Mouse (Mus musculus) ES-Bruce4 (cell line): Measurements from ENCODE around the gene Hyal2. TPM values are rescaled to one million over a fixed set of nuclear protein-coding genes. Genes with fewer than 3 reads are reported as not detected.

ENCODE experiments used
- H3K27ac ChIP-seq: 2 replicates; pipeline ENCODE4 v1.5.1; 2012; ENCODE audit warnings: low read length, inconsistent platforms; ENCODE audit not compliant: insufficient read depth
- H3K27me3 ChIP-seq: 2 replicates; pipeline ENCODE4 v1.6.1; 2012; ENCODE audit warnings: mild to moderate bottlenecking, low read length, inconsistent platforms; ENCODE audit not compliant: control insufficient read depth, poor library complexity, insufficient read depth, severe bottlenecking
- H3K36me3 ChIP-seq: 2 replicates; pipeline ENCODE4 v1.6.1; 2012; ENCODE audit warnings: inconsistent platforms, mild to moderate bottlenecking, low read length, moderate library complexity; ENCODE audit not compliant: control insufficient read depth, poor library complexity, insufficient read depth, severe bottlenecking
- H3K4me1 ChIP-seq: one replicate; pipeline ENCODE4 v1.8.1; 2011; ENCODE audit warnings: low read length; ENCODE audit not compliant: control insufficient read depth, insufficient read depth
- H3K4me3 ChIP-seq: 2 replicates; pipeline ENCODE4 v1.5.1; 2011; ENCODE audit warnings: low read depth, mild to moderate bottlenecking, low read length
- H3K9ac ChIP-seq: 2 replicates; pipeline ENCODE4 v1.6.1; 2012; ENCODE audit warnings: low read depth, mild to moderate bottlenecking, inconsistent platforms; ENCODE audit not compliant: poor library complexity, severe bottlenecking
- H3K9me3 ChIP-seq: replicated peaks from 2 replicates; pipeline ENCODE4 v1.6.1; 2012; ENCODE audit warnings: mild to moderate bottlenecking, low read length, inconsistent platforms; ENCODE audit not compliant: control insufficient read depth, poor library complexity, insufficient read depth, severe bottlenecking
- CTCF ChIP-seq: IDR thresholded peaks from one replicate; pipeline ENCODE4 v1.8.1; 2011; ENCODE audit warnings: low read depth, low read length
- EP300 ChIP-seq: IDR thresholded peaks from 2 replicates; pipeline ENCODE4 v1.6.1; 2011; ENCODE audit warnings: low read depth, low read length; ENCODE audit not compliant: insufficient read depth
- POLR2A ChIP-seq: IDR thresholded peaks from one replicate; pipeline ENCODE4 v1.8.1; 2011; ENCODE audit warnings: low read length; ENCODE audit not compliant: insufficient read depth
- polyA plus RNA-seq: library from polyadenylated mRNA; stranded (reverse); fragments of >200 nt; gene quantifications from 2 replicates; pipeline ENCODE4 v1.2.4, GENCODE M21; 2011; ENCODE audit warnings: low read depth; ENCODE audit not compliant: missing spikeins, insufficient read depth, insufficient read length

The Hyal2 gene
- polyA plus RNA-seq, 1 experiment: 38.7 TPM

DNA sequence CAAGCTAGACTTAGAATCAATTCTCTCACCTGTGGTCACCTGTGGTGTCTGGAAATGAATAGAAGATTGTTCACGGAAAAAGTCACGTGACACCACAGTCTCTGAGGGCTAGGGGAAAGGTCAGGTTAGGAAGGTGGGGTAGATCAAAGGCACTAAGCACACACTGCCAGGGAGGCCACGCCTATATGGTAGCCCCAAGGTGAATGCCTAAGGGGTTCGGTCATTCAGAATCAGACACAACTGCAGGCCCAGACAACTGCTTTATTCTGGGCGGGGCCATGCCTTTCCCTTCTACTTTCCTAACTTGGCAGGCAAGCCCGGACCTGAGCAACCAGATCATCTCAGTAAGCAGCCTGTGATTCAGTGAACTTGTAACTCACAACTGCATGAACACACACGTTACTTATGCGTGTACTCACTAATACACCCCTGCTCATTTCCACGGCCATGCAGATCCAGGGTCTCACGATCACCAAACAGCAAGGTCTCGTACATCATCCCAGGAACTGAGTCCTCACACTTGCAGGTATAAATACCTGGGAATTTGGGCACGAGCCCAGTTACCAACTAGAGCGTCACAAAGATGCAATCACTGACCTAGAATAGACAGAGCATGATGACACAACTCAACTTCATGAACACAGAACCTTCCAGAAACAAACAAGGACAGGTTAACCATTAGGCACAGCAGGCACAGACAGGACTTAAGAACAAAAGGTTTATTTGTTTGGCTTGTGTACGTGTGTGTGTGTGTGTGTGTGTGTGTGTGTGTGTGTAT lies 8.0 kb downstream of the Hyal2 start:
- H3K36me3 ChIP-seq: peaks cover 12% of the 10 kb centered on the region
- H3K9ac ChIP-seq: peak overlapping the region; percentile 3
- TF ChIP-seq POLR2A: no peak
- peak; percentile 96 for TF ChIP-seq EP300
- TF ChIP-seq CTCF: no peak
- H3K4me1 ChIP-seq: peaks cover 2% of the 10 kb centered on the region
- no peak overlapping the region for H3K4me3 ChIP-seq
- no peaks in the 10 kb centered on the region for H3K9me3 ChIP-seq
- H3K27ac ChIP-seq: peak overlapping the region; percentile 89
- H3K27me3 ChIP-seq: no peaks in the 10 kb centered on the region

DNA sequence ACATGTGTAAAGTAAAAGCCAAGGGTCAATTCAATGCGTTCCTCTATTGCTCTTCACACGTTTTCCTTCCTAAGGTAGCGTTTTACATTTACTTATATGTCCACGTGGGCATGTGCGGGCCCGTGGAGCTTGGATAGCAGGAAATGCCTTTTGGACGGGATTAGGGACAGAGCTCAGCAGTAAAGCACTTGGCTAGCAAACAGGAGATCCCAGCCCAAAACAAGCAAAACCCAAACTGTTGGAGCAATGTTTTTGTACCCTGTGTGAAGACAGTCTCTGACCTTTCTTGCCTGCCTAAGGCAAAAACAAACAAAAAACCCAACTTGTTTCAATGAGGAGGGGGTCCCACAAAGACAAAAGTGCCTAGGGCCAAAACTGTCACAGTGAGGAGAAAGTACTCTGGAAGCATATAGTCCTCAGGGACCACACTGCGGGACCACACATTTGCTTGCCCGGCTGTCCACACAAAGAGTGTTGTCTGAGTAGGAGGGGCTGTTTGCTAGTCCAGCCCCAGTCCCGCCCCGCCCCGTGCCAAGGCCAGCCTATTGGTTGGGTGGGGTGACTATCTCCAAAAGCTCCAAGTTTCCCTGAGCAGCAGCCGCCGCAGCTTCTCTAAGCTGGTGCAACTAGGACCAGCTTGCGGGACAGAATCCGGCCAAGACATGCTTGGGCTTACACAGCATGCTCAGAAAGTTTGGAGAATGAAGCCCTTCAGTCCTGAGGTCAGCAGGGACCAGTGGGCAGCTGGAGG lies 8.8 kb downstream of the Hyal2 start, which contains the start of gene Hyal1:
Gene Hyal1, plus strand, starts transcription at position 571 of the 751 bp plus-strand sequence.
- H3K27ac ChIP-seq: peak within 1 kb of the TSS; percentile 89
- H3K36me3 ChIP-seq: peaks cover 10% of the 10 kb centered on the region
- H3K27me3 ChIP-seq: no peaks in the 10 kb centered on the region
- H3K9me3 ChIP-seq: no peaks in the 10 kb centered on the region
- H3K4me1 ChIP-seq: peaks cover 2% of the 10 kb centered on the region
- H3K9ac ChIP-seq: peak within 1 kb of the TSS; percentile 47
- peak within 1 kb of the TSS; percentile 85 for H3K4me3 ChIP-seq
- TF ChIP-seq EP300 (no peak), CTCF (no peak), POLR2A (peak; percentile 60)

DNA sequence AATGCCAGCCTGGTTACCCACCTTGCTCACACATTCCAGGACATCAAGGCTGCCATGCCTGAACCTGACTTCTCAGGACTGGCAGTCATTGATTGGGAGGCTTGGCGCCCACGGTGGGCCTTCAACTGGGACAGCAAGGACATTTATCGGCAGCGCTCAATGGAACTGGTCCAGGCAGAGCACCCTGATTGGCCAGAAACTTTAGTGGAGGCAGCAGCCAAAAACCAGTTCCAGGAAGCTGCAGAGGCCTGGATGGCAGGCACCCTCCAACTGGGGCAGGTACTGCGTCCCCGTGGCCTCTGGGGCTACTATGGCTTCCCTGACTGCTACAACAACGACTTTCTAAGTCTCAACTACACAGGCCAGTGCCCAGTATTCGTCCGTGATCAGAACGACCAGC lies 10.1 kb downstream of the Hyal2 start:
- no peak overlapping the region; the same call in 1 of the 2 replicates for H3K4me3 ChIP-seq
- no peak overlapping the region for H3K27ac ChIP-seq
- TF ChIP-seq EP300 (no peak), CTCF (no peak), POLR2A (no peak)
- H3K9me3 ChIP-seq: no peaks in the 10 kb centered on the region
- peaks cover 2% of the 10 kb centered on the region for H3K4me1 ChIP-seq
- H3K36me3 ChIP-seq: no peaks in the 10 kb centered on the region
- H3K27me3 ChIP-seq: no peaks in the 10 kb centered on the region
- H3K9ac ChIP-seq: 0 out of 2 replicates have a peak overlapping the region, but pooled peaks have one; percentile 47

DNA sequence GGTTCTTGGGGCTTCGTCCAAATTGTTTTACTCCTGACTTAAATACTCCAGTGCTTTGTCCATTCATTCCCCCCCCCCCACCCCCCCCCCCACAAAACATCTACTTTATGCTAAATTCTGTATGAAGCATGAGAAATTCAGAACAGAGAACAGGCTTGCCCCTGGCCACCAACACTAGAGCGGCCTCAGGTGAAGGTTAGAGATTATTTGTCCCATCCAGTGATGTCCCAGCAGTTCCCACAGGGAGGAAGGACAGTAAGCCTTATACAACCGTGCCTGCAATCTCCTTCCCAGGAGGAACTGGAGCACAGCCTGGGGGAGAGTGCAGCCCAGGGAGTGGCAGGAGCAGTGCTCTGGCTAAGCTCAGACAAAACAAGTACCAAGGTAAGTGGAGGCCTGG lies 10.8 kb downstream of the Hyal2 start, which contains the start of gene Naa80:
Gene Naa80, plus strand, starts transcription at position 301 of the 400 bp plus-strand sequence.
- Histone ChIP-seq H3K27me3 (no peaks in the 10 kb centered on the region), H3K27ac (no peak within 1 kb of the TSS), H3K36me3 (no peaks in the 10 kb centered on the region), H3K4me1 (peaks cover 2% of the 10 kb centered on the region), H3K4me3 (no peak within 1 kb of the TSS; the same call in 1 of the 2 replicates), H3K9me3 (no peaks in the 10 kb centered on the region), H3K9ac (no peak within 1 kb of the TSS)
- TF ChIP-seq POLR2A (no peak), EP300 (no peak), CTCF (no peak)

DNA sequence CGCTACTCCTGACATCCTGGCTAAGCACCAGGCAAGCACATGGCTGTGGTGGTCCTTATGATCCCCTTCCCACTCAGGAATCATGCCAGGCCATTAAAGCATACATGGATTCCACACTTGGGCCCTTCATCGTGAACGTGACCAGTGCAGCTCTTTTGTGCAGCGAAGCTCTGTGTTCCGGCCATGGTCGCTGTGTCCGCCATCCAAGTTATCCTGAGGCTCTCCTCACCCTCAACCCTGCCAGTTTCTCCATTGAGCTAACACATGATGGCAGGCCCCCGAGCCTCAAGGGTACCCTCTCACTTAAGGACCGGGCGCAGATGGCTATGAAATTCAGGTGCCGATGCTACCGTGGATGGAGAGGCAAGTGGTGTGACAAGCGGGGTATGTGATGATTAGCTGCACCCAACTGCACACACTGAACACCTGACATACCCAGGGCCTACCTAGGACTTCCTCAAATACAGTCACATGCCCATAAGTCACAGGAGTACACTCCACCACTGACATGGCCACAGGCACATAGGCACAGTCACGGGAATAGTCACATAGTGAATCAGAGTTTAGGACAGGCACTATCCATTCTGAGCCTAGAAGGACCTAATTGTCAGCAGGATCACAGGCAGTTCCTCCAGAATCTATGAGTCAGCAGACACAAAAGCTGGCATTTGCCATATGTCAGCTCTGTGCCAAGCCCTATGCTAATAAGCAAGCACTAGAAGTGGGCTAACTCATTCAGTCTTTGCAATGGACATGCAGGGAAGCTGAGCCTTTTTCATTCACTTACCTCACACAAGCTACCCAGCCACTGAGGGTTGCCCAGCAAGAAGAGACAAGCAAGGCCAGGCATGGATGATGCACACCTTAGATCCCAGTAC lies 11.5 kb downstream of the Hyal2 start:
- Histone ChIP-seq H3K9me3 (no peaks in the 10 kb centered on the region), H3K4me3 (no peak overlapping the region), H3K4me1 (peaks cover 2% of the 10 kb centered on the region), H3K27ac (no peak overlapping the region), H3K27me3 (no peaks in the 10 kb centered on the region), H3K36me3 (no peaks in the 10 kb centered on the region), H3K9ac (no peak overlapping the region)
- TF ChIP-seq CTCF (no peak), POLR2A (no peak), EP300 (no peak)
